Mouse (Mus musculus): ENCODE measurements around the gene Clstn2. TPM values are rescaled to one million over a fixed set of nuclear protein-coding genes. Genes with fewer than 3 reads are reported as not detected.

The Clstn2 gene
- total RNA-seq, 2 experiments from 2014 or later: 92.1 to 97.0 TPM

- DNase-seq (ENCODE audit: low spot score in 2 of 2): no peak
Observed at GRCm38 (mm10) chr9:97520771-97521170, 512.2 kb downstream of the Clstn2 start.

DNA sequence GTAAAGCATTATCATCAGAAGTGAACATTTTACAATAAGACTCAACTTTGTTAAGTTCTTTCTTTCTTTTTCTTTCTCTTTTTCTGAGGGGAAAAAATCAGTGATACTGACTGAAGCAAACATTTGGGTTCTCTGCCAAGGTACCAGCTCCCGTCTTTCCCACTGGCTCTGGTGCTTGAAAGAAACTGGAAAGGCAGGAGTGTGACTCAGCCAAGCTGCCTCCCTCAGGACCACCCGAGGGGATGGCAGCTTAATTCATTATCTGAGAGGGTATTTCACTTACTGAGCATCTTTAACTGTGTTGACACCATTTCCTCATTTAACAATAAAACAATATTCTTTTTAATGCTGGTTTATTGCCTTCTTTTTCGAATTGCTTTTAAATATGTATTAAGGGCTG is 516.0 kb downstream of the Clstn2 start:
- intact Hi-C loops (cut with DNase I): no loop called here
- no peak for DNase-seq (ENCODE audit: low spot score in 2 of 2)

More at GRCm38 (mm10) chr9:97520771-97521170, 512.2 kb downstream of the Clstn2 start:
- intact Hi-C loops (cut with DNase I): no loop called here

- DNase-seq (ENCODE audit: low spot score in 2 of 2): peak; percentile 36 to 67
- intact Hi-C loops (cut with DNase I): no loop called here
Observed at GRCm38 (mm10) chr9:97514639-97515038, 518.3 kb downstream of the Clstn2 start.

- intact Hi-C loops (cut with DNase I): no loop called here
- no peak for DNase-seq (ENCODE audit: low spot score in 2 of 2)
Observed at GRCm38 (mm10) chr9:97512282-97512850, 520.6 kb downstream of the Clstn2 start.

- intact Hi-C loops (cut with DNase I): no loop called here
- DNase-seq (ENCODE audit: low spot score in 2 of 2): no peak
Observed at GRCm38 (mm10) chr9:97501416-97501815, 531.6 kb downstream of the Clstn2 start.

GRCm38 (mm10) chr9:97495056-97495455 is 537.9 kb downstream of the Clstn2 start:
- intact Hi-C loops (cut with DNase I): no loop called here
- DNase-seq (ENCODE audit: low spot score in 2 of 2): peak in 1 of 2 experiments; percentile 14

GRCm38 (mm10) chr9:97491626-97492025 is 541.4 kb downstream of the Clstn2 start:
- DNase-seq (ENCODE audit: low spot score in 2 of 2): no peak

DNA sequence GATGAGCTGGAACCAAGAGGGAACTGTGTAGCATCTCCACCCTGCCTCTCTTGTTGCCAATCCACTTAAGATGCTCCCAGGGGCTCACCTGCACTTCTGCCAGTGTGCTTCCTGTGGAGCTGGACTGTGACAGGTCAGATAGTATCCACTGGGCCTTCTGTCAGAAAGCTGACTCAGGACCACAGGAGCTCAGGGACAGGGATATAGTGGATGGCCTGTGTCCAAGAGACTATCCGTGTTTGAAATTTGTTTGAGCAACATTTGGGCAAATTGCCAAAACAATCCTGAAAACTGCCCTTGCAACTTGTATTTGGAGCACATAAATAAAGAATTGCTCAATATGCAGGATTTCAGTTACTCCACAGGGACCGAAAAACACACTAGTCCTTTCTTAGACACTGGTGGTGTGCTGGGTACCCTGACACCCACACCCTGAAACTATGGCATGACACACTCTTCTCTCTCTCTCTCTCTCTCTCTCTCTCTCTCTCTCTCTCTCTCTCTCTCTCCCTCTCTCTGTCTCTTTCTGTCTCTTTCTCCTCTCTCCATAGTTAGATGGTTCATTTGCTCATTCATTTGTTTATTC is 542.3 kb downstream of the Clstn2 start:
- intact Hi-C loops (cut with DNase I): no loop called here
- DNase-seq (ENCODE audit: low spot score in 2 of 2): no peak

More at GRCm38 (mm10) chr9:97491626-97492025, 541.4 kb downstream of the Clstn2 start:
- intact Hi-C loops (cut with DNase I): no loop called here

- intact Hi-C loops (cut with DNase I): no loop called here
Observed at GRCm38 (mm10) chr9:97486826-97487225, 546.2 kb downstream of the Clstn2 start.

DNA sequence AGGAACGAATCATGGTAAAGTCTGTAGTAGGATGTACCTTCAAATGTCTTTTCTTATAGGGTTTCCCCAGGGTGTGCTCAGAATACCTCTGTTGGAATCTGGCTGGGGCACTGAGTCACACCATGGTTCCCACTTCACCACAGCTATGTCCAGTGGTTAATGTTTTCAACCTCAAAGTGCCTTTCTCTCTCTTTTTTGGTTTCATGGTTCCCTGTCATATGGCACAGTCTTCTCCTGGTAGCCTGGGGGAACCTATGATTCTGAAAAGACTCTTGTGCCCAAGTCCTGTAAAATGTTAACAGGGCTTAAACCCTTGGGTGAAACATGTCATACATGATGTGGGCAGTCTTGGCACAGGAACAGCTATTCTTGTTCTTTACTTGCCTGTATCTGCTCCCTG is 551.8 kb downstream of the Clstn2 start:
- intact Hi-C loops (cut with DNase I): no loop called here

More at GRCm38 (mm10) chr9:97486826-97487225, 546.2 kb downstream of the Clstn2 start:
- no peak for DNase-seq (ENCODE audit: low spot score in 2 of 2)

DNA sequence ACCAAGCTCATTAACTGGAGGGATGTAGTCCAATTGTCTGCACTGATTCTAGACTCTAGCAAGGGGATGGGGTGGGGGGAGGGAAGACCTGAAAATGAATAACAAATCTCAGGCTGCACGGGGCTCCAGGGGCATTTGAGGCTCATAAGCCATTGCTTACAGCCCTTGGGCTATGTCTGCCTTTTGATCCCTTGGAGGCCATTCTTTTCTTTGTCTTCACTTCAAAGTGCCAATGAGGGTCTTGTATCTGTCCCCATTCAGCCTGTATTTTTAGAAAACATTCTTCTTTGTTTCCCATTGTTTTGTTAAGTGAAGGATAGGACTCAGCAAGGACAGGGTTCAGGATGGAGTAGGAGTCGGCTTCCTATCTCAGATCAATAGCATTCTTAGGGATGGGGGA is 556.0 kb downstream of the Clstn2 start:
- intact Hi-C loops (cut with DNase I): no loop called here
- DNase-seq (ENCODE audit: low spot score in 2 of 2): no peak

More for the DNA sequence above, 551.8 kb downstream of the Clstn2 start:
- no peak for DNase-seq (ENCODE audit: low spot score in 2 of 2)

GRCm38 (mm10) chr9:97476456-97476855 is 556.5 kb downstream of the Clstn2 start:
- intact Hi-C loops (cut with DNase I): no loop called here
- DNase-seq (ENCODE audit: low spot score in 2 of 2): no peak

GRCm38 (mm10) chr9:97474896-97475295 is 558.1 kb downstream of the Clstn2 start:
- intact Hi-C loops (cut with DNase I): no loop called here
- DNase-seq (ENCODE audit: low spot score in 2 of 2): no peak

DNA sequence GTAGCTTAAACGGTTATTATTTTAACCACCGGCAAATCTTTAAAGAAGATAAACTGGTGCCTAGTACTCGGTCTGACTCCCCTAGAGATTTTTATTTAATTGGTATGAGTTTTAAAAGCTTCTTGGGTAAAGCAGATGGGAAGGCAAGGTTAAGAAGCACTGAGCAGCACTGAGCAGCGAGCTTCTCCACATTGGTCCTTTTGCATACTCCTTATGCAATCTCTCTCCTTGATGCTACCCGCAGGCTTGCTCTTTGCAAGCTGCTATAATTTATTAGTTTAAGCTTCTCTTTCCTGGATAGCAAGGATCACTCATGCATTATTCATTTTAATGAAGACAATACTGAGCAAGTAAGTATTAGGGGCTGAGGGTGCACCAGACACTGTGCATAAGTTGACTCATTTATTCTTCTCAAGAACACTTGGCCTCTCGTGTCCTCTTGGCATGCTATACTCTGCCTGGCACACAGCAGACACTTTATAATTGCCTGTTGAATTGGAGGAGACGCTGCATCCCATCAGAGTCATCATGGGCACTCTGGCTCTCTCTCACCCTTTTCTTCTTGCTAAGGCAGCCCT is 561.9 kb downstream of the Clstn2 start:
- intact Hi-C loops (cut with DNase I): no loop called here
- no peak for DNase-seq (ENCODE audit: low spot score in 2 of 2)

DNA sequence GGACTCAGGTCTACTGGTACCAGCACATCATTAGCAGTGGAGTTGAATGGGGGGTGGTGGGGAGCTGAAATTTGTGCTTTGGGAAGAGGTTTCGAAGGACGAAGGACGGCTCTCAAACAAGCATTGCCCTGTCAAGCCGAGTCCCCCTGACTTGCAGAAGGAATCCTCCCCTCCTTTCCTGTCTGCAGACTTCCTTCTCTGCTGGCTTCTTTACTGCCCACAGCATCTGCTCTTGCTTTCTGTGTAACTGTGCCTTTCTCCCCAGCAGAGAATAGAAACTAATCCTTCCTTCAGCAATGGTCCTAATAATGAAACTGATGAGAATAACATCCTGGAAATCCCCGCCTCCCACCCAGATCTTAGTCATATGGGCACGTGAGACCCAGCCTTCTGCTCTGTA is 572.5 kb downstream of the Clstn2 start:
- peak in 1 of 2 experiments; percentile 7 for DNase-seq (ENCODE audit: low spot score in 2 of 2)
- intact Hi-C loops (cut with DNase I): no loop called here

DNA sequence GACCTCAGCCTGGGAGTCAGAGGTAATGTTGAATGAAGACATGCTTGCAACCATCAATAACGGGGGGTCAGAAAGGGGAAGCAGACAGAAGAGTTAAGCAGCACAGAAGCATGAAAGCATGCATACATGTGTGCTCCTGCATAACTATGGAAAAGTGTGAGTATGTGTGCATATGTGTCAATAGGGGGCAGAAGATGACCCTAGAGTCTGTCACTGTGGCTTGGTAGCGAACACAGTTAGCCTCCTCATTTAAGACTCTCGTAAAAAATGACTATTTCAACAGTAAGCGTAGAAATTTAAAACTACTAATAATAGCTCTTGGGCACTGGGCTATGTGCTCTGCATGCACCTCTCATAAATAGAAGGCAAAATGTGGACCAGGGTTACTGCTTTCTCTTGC is 573.2 kb downstream of the Clstn2 start:
- intact Hi-C loops (cut with DNase I): no loop called here
- no peak for DNase-seq (ENCODE audit: low spot score in 2 of 2)

DNA sequence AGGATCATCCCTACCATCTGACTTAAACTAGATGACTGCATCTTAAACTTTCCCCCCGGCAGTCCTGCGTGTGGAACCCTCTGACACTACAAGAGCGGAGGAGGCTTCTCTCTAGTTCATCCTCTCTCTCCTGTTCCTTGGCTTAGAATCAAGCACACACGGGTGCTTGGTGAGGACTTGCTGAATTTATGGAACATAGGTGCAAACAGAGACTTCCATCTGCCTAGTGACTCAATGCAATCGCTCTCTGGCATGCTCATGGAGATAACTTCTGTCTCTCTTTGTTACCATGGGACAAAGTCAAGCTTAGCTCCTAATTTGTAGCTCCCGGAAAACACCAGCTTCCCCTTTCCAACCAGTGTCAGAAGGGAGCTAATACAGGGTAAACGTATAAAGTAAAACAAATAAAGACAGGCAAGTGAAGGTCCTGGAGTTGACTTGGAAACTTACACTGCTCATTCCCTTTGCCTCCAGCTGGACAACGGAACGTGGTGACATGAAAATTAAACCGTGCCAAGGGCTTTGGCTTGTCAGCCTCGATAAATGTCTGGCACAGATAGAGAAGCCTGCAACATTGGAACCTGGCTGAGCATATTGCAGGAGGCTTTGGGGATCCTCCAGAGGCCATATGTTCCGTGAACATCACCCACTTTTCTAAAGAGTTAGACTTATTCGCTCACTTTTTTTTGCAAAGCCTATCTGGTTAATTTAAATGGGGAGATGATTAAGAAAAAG is 583.5 kb downstream of the Clstn2 start:
- intact Hi-C loops (cut with DNase I): no loop called here
- peak in 1 of 2 experiments; percentile 51 for DNase-seq (ENCODE audit: low spot score in 2 of 2)

DNA sequence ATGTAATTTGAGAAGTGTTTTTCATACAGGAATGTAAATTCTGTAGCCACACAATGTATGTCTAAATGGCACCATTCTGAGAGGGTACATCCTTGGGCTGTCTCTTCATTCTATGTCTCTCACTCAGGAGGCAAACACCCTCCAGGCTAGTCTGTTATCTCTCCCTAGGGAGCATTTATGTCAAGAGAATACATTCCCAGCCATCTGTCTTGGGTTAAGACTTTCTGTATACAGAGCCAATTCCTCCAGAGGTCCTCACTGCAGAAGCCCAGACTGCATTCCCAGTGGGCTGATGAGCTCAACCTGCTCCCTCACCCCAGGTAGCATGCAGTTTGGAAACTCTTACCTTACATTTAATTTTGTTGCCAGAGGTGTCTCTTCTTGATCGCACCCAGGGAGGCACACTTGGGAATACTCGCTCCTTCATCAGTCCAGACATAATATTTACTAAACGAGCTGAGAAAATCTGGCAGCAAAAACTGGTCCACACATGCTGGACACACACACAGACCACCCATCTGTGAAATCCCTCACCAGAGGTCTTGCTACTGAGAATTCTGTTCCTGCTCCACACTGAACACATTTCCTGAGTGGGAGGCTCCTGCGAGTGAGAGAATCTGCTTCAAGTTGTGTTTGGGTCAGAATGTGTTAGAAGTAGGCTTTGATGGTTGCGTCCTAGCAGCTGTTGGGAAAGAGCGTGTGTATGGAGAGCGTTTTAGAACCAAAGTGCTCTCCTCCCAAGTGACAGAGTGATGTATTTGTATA is 592.9 kb downstream of the Clstn2 start:
- intact Hi-C loops (cut with DNase I): no loop called here
- peak in 1 of 2 experiments; percentile 33 for DNase-seq (ENCODE audit: low spot score in 2 of 2)

DNA sequence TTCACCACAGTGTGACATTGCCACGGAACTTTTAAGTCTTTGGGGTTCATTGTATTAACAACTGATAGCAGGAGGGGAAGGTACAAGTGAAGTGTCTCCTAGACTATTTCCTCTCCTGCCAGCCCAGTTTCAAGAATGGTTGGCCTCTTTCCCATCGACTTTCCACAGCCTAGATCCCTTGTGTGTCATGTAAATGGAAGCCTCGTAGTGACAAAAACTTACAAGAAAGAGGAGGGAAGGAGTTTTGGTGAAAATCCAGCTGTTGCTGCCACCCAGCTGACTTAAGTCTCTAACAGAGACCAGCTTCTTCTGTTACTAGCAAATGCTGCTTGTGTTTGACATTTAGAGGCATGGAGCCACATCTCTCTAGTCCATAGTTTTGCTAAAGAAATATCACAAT is 598.3 kb downstream of the Clstn2 start:
- intact Hi-C loops (cut with DNase I): no loop called here
- no peak for DNase-seq (ENCODE audit: low spot score in 2 of 2)

Measured in left cerebral cortex, postnatal 14 days (tissue).